25 mouse cellular contexts compared by ENCODE assay signal in the genomic region with DNA sequence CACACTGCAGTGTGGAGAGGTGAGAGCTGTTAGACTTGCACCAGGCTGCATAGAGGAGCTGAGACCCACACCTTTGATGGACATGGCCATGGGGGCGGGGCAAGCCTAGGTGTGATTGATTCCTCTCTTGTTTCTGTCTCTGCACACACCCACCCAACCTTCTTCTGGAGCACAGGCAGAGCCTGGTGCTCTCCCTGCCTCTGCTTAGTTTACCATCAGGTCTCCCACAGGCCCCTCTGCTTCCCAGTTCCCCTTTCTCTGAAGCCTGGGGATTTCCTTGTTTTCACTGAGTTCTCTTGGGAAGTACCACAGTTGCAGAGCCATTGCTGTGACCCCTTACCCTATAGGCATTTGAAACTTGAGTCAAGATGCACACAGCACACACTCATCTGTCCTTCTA. TPM values are rescaled to one million over a fixed set of nuclear protein-coding genes. Genes with fewer than 3 reads are reported as not detected.
DNase-seq lines count a peak whose midpoint lies in the region; ATAC-seq and TF ChIP-seq lines count a peak whose summit lies in the region.
"Had no signal": no experiment of that assay in that cellular context is flagged by ENCODE, and none has a peak within 500 bp of the region (broad histone marks: within the 10 kb centered on the region; RNA-seq: fewer than 3 reads in every experiment).

No protein-coding gene starts in this region.

- no peaks in the 10 kb centered on the region for H3K27me3 ChIP-seq in CH12.LX (replicated peaks)
- H3K27me3 ChIP-seq in hindbrain, embryonic 10.5 days (ENCODE audit: insufficient read depth, poor library complexity, severe bottlenecking), result no peaks in the 10 kb centered on the region
- H3K27me3 ChIP-seq in hindbrain, embryonic 11.5 days (ENCODE audit: control insufficient read depth, insufficient read depth, low read length), result no peaks in the 10 kb centered on the region
- H3K27me3 ChIP-seq: embryonic facial prominence, embryonic 13.5 days; embryonic facial prominence, embryonic 15.5 days; forebrain, embryonic 12.5 days had no signal

- in situ Hi-C loops in CH12.LX (cut with MboI; ENCODE audit: low pct_ligation_motif_present, low pct_unique_long_range_greater_than_20kb, low sequenced_read_pairs), result no loop called here

- peak overlapping the region; percentile 33; the same call in 1 of the 2 replicates for H3K4me2 ChIP-seq in CH12.LX (ENCODE audit: insufficient read depth, low read depth, poor library complexity, severe bottlenecking)
- no peak overlapping the region for H3K4me2 ChIP-seq in hindbrain, embryonic 11.5 days (replicated peaks; ENCODE audit: low read depth, low read length)
- H3K4me2 ChIP-seq: embryonic facial prominence, embryonic 13.5 days; embryonic facial prominence, embryonic 15.5 days; forebrain, embryonic 12.5 days had no signal

- H3K79me2 ChIP-seq in CH12.LX (replicated peaks; ENCODE audit: control insufficient read depth, extremely low read depth, insufficient read depth, poor library complexity, severe bottlenecking), result peaks cover 8% of the 10 kb centered on the region; the same call in 1 of the 2 replicates

- no peak for TF ChIP-seq POLR2A in CH12.LX (IDR thresholded peaks at IDR 0.05; ENCODE audit: low read depth, low read length)
- no peak for TF ChIP-seq POLR2A in bone marrow macrophage, adult 2 months (IDR thresholded peaks at IDR 0.05; ENCODE audit: borderline replicate concordance, low read depth, low read length)

- dilution Hi-C loops in CH12.LX (cut with MboI; ENCODE audit: extremely low pct_ligation_motif_present, extremely low pct_unique_long_range_greater_than_20kb, low sequenced_read_pairs), result no loop called here

- H3K36me3 ChIP-seq in CH12.LX (replicated peaks in 1 of 2; ENCODE audit: control insufficient read depth in 1 of 2, insufficient read depth in 1 of 2, low read length in 1 of 2), result peaks cover 44 to 51% of the 10 kb centered on the region in 2 experiments
- no peaks in the 10 kb centered on the region for H3K36me3 ChIP-seq in hindbrain, embryonic 10.5 days
- H3K36me3 ChIP-seq in hindbrain, embryonic 11.5 days (ENCODE audit: control insufficient read depth, insufficient read depth, low read length), result no peaks in the 10 kb centered on the region
- H3K36me3 ChIP-seq: embryonic facial prominence, embryonic 13.5 days; embryonic facial prominence, embryonic 15.5 days; forebrain, embryonic 10.5 days; forebrain, embryonic 12.5 days had no signal

- ATAC-seq in megakaryocyte, adult 5-6 weeks (ENCODE audit: poor library complexity, severe bottlenecking), result peak; percentile 45; the same call in 1 of the 2 replicates
- no peak for ATAC-seq in hindbrain, embryonic 11.5 days (ENCODE audit: low FRiP score)
- ATAC-seq: activated CD4-positive, CD25-positive, alpha-beta regulatory T cell, adult 4 months; CD4-positive, CD25-positive, alpha-beta regulatory T cell, adult 4 months; forebrain, embryonic 14.5 days; forebrain, embryonic 16.5 days; Patski had no signal

- TF ChIP-seq RAD21 in CH12.LX (IDR thresholded peaks at IDR 0.05; ENCODE audit: low read depth, low read length), result no peak

- TF ChIP-seq EP300 in CH12.LX (IDR thresholded peaks at IDR 0.05; ENCODE audit: low read length), result peak; percentile 81

- peak; percentile 68 for DNase-seq in CH12.LX (ENCODE audit: extremely low read depth)
- DNase-seq in hindbrain, embryonic 10.5 days (ENCODE audit: low spot score), result no peak
- no peak for DNase-seq in hindbrain, embryonic 11.5 days (ENCODE audit: low spot score)
- no peak for DNase-seq in adrenal gland, postnatal 14 days
- DNase-seq: adrenal gland, adult 8-10 months; adrenal gland, postnatal 25 days; B cell, adult 2 months; cerebellum, adult 11-12 months; cerebellum, adult 2 months; cerebellum, adult 9-10 months; cerebellum, postnatal 14 days; cerebellum, postnatal 36 days; embryo, embryonic 11 days had no signal

- H3K4me1 ChIP-seq in CH12.LX (ENCODE audit: control insufficient read depth in 1 of 2, insufficient read depth in 2 of 2), result peaks cover 40 to 79% of the 10 kb centered on the region in 2 experiments
- H3K4me1 ChIP-seq in bone marrow macrophage, adult 2 months (ENCODE audit: control insufficient read depth, insufficient read depth, low read length), result peaks cover 50% of the 10 kb centered on the region
- peaks cover 4% of the 10 kb centered on the region for H3K4me1 ChIP-seq in hindbrain, embryonic 10.5 days (replicated peaks)
- no peaks in the 10 kb centered on the region for H3K4me1 ChIP-seq in hindbrain, embryonic 11.5 days (replicated peaks; ENCODE audit: control insufficient read depth, insufficient read depth, low read length)
- H3K4me1 ChIP-seq: embryonic facial prominence, embryonic 13.5 days; embryonic facial prominence, embryonic 15.5 days; forebrain, embryonic 12.5 days had no signal

- H3K27ac ChIP-seq in CH12.LX (ENCODE audit: insufficient read depth, low read depth), result peak overlapping the region; percentile 89
- peak overlapping the region; percentile 75 for H3K27ac ChIP-seq in bone marrow macrophage, adult 2 months (ENCODE audit: insufficient read depth, low read depth, low read length)
- H3K27ac ChIP-seq in hindbrain, embryonic 10.5 days, result no peak overlapping the region
- H3K27ac ChIP-seq in hindbrain, embryonic 11.5 days (ENCODE audit: low read depth, low read length), result no peak overlapping the region
- H3K27ac ChIP-seq: embryonic facial prominence, embryonic 13.5 days; embryonic facial prominence, embryonic 15.5 days; forebrain, embryonic 10.5 days; forebrain, embryonic 12.5 days had no signal

- no peak overlapping the region for H3K9ac ChIP-seq in CH12.LX (ENCODE audit: insufficient read depth, low read depth)
- no peak overlapping the region for H3K9ac ChIP-seq in hindbrain, embryonic 11.5 days (ENCODE audit: low read depth, low read length)
- H3K9ac ChIP-seq: embryonic facial prominence, embryonic 13.5 days; embryonic facial prominence, embryonic 15.5 days; forebrain, embryonic 12.5 days had no signal

- no peak for TF ChIP-seq CTCF in CH12.LX (conservative IDR thresholded peaks at IDR 0.05 in 1 of 2, IDR thresholded peaks at IDR 0.05 in 1 of 2; ENCODE audit: low read depth in 2 of 2, low read length in 2 of 2)
- no peak for TF ChIP-seq CTCF in bone marrow macrophage, adult 2 months (IDR thresholded peaks at IDR 0.05; ENCODE audit: low read depth, low read length)

- WGBS in hindbrain, embryonic 10.5 days, result 90% methylated on average over 1 of the region's 1 CpGs
- WGBS in hindbrain, embryonic 11.5 days, result 87% methylated on average over 1 of the region's 1 CpGs

- H3K9me3 ChIP-seq in CH12.LX (replicated peaks; ENCODE audit: low read length), result no peaks in the 10 kb centered on the region
- no peaks in the 10 kb centered on the region for H3K9me3 ChIP-seq in hindbrain, embryonic 10.5 days
- no peaks in the 10 kb centered on the region for H3K9me3 ChIP-seq in hindbrain, embryonic 11.5 days (ENCODE audit: control insufficient read depth, low read length)
- H3K9me3 ChIP-seq: embryonic facial prominence, embryonic 13.5 days; embryonic facial prominence, embryonic 15.5 days; forebrain, embryonic 10.5 days; forebrain, embryonic 12.5 days had no signal

- H3K4me3 ChIP-seq in CH12.LX (replicated peaks in 1 of 3; ENCODE audit: low read depth in 2 of 3, low read length in 2 of 3, poor library complexity in 1 of 3), result no peak overlapping the region
- no peak overlapping the region for H3K4me3 ChIP-seq in bone marrow macrophage, adult 2 months (ENCODE audit: insufficient read depth, low read length)
- no peak overlapping the region for H3K4me3 ChIP-seq in hindbrain, embryonic 10.5 days
- H3K4me3 ChIP-seq in hindbrain, embryonic 11.5 days (ENCODE audit: low read depth, low read length), result no peak overlapping the region
- H3K4me3 ChIP-seq: embryonic facial prominence, embryonic 13.5 days; embryonic facial prominence, embryonic 15.5 days; erythroblast, embryonic 14.5 days; forebrain, embryonic 10.5 days; forebrain, embryonic 12.5 days had no signal

TF ChIP-seq in CH12.LX, 34 proteins besides CTCF, POLR2A, EP300 and RAD21 (continues in another document):
- TF ChIP-seq CHD2 (IDR thresholded peaks at IDR 0.05; ENCODE audit: low read length) (no peak), TCF12 (IDR thresholded peaks at IDR 0.05; ENCODE audit: low read depth, low read length) (peak; percentile 78), BHLHE40 (IDR thresholded peaks at IDR 0.05; ENCODE audit: low read depth, low read length) (0 out of 2 replicates have a peak, but pooled peaks have one; percentile 49)

RNA-seq across cellular contexts. Expression of gene Csf2rb2, which starts 7.0 kb away (rescaled TPM):
- total RNA-seq in CH12.LX (2012; rRNA removed) (15.6 and 21.6 TPM in 2 replicates), CH12.LX (2014; rRNA removed) (9.9 and 14.8 TPM in 2 replicates)
- polyA plus RNA-seq in CH12.LX (2012; ENCODE audit: insufficient read length, low read depth), result 56.5 and 56.6 TPM in 2 replicates
- 66.8 and 71.4 TPM in 2 replicates for polyA plus RNA-seq in bone marrow macrophage, adult 2 months (2012; ENCODE audit: insufficient read depth, insufficient read length, missing spikeins)
- 34.0 and 38.5 TPM in 2 replicates for total RNA-seq in megakaryocyte, adult 5-6 weeks (2015)
- 8.2 and 12.2 TPM in 2 replicates for total RNA-seq in megakaryocyte, adult 5-6 weeks (2017)
- 0.39 and 0.60 TPM in 2 replicates for polyA plus RNA-seq in hindbrain, embryonic 10.5 days (2016; fragmentation: Nextera tagmentation; extraction: Ambion mirVana)
- 0.34 and 0.39 TPM in 2 replicates for polyA plus RNA-seq in hindbrain, embryonic 11.5 days (2014; fragmentation: Nextera tagmentation; extraction: Ambion mirVana)
- 0.59 and 14.0 TPM in 2 replicates for total RNA-seq in adrenal gland, postnatal 14 days (2021)
- polyA plus RNA-seq: activated CD4-positive, CD25-positive, alpha-beta regulatory T cell, adult 4 months; forebrain, embryonic 14.5 days had no signal

RNA-seq across cellular contexts. Expression of gene Csf2rb, which starts 27.0 kb away (rescaled TPM):
- total RNA-seq in CH12.LX (2012; rRNA removed) (146 and 179 TPM in 2 replicates), CH12.LX (2014; rRNA removed) (124 and 134 TPM in 2 replicates)
- 222 and 269 TPM in 2 replicates for polyA plus RNA-seq in CH12.LX (2012; ENCODE audit: insufficient read length, low read depth)
- 161 and 193 TPM in 2 replicates for polyA plus RNA-seq in bone marrow macrophage, adult 2 months (2012; ENCODE audit: insufficient read depth, insufficient read length, missing spikeins)
- 149 and 170 TPM in 2 replicates for total RNA-seq in megakaryocyte, adult 5-6 weeks (2015)
- total RNA-seq in megakaryocyte, adult 5-6 weeks (2017), result 140 and 184 TPM in 2 replicates
- 2.3 and 3.8 TPM in 2 replicates for polyA plus RNA-seq in hindbrain, embryonic 10.5 days (2016; fragmentation: Nextera tagmentation; extraction: Ambion mirVana)
- 1.3 and 1.9 TPM in 2 replicates for polyA plus RNA-seq in hindbrain, embryonic 11.5 days (2014; fragmentation: Nextera tagmentation; extraction: Ambion mirVana)
- 5.9 and 27.2 TPM in 2 replicates for total RNA-seq in adrenal gland, postnatal 14 days (2021)

RNA-seq across cellular contexts. Expression of gene Ncf4, which starts 54.0 kb away (rescaled TPM):
- total RNA-seq in CH12.LX (2012; rRNA removed) (213 and 339 TPM in 2 replicates), CH12.LX (2014; rRNA removed) (177 and 188 TPM in 2 replicates)
- 118 and 145 TPM in 2 replicates for polyA plus RNA-seq in CH12.LX (2012; ENCODE audit: insufficient read length, low read depth)
- 350 and 424 TPM in 2 replicates for polyA plus RNA-seq in bone marrow macrophage, adult 2 months (2012; ENCODE audit: insufficient read depth, insufficient read length, missing spikeins)
- total RNA-seq in megakaryocyte, adult 5-6 weeks (2015), result 367 and 392 TPM in 2 replicates
- total RNA-seq in megakaryocyte, adult 5-6 weeks (2017), result 250 and 266 TPM in 2 replicates
- 4.4 and 7.5 TPM in 2 replicates for polyA plus RNA-seq in hindbrain, embryonic 10.5 days (2016; fragmentation: Nextera tagmentation; extraction: Ambion mirVana)
- polyA plus RNA-seq in hindbrain, embryonic 11.5 days (2014; fragmentation: Nextera tagmentation; extraction: Ambion mirVana), result 6.9 and 7.9 TPM in 2 replicates
- total RNA-seq in adrenal gland, postnatal 14 days (2021), result 2.4 and 5.5 TPM in 2 replicates

Comparison
In these comparisons a context has a peak if more than half of its experiments do, and no peak if none do; other contexts are left out.
1. H3K27ac ChIP-seq: peak in CH12.LX (single experiment) and bone marrow macrophage, adult 2 months (single experiment); none in hindbrain, embryonic 10.5 days (single experiment) and hindbrain, embryonic 11.5 days (single experiment).
2. RNA of gene Csf2rb2, which starts 7.0 kb away (polyA plus RNA-seq): 66.8 to 71.4 TPM in bone marrow macrophage, adult 2 months and 56.5 to 56.6 TPM in CH12.LX; 0.39 to 0.60 TPM in hindbrain, embryonic 10.5 days and 0.34 to 0.39 TPM in hindbrain, embryonic 11.5 days; every median in the first group is over 10 times any median in the second.
3. RNA of gene Csf2rb, which starts 27.0 kb away (polyA plus RNA-seq): 222 to 269 TPM in CH12.LX and 161 to 193 TPM in bone marrow macrophage, adult 2 months; 2.3 to 3.8 TPM in hindbrain, embryonic 10.5 days and 1.3 to 1.9 TPM in hindbrain, embryonic 11.5 days; every median in the first group is over 10 times any median in the second.
4. RNA of gene Ncf4, which starts 54.0 kb away (polyA plus RNA-seq): 350 to 424 TPM in bone marrow macrophage, adult 2 months and 118 to 145 TPM in CH12.LX; 4.4 to 7.5 TPM in hindbrain, embryonic 10.5 days and 6.9 to 7.9 TPM in hindbrain, embryonic 11.5 days; every median in the first group is over 10 times any median in the second.